Mouse (Mus musculus) testis, postnatal 14 days (tissue): ENCODE measurements at regions not wholly inside any gene's neighbourhood (a gene's known extent, or its start where the extent isn't known, plus 50 kb on each side); places are given as distances from the start of the nearest gene placed in this dataset.
"Not testable (repeated sequence)": the region's sequence is repeated elsewhere in the genome, so short reads cannot be mapped to it uniquely, and the experiment has no call there.

Experiments
- DNase-seq: peaks from one replicate; pipeline ENCODE4 v3.0.0; 2021; ENCODE audit warnings: low spot score

DNA sequence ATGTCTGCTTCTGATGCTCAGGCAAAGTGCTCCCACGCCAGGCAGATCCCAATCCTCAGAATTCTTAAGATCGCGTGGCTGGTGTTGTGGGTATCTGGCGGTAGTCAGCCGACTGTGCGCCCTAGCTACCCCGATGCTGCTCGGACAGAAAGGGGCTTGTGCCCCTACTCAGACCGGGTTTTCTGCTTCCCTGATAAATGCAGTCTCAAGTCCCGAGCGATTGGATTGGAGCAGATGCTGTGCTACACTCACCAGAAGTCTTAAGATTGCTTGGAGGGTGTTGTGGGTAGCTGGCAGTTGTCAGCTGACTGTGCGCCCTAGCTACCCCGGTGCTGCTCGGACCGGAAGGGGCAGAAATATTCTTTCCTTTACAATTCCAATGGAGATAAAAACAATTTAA, 99.3 kb downstream of the Gm7489 start:
- not testable (repeated sequence) for DNase-seq

DNA sequence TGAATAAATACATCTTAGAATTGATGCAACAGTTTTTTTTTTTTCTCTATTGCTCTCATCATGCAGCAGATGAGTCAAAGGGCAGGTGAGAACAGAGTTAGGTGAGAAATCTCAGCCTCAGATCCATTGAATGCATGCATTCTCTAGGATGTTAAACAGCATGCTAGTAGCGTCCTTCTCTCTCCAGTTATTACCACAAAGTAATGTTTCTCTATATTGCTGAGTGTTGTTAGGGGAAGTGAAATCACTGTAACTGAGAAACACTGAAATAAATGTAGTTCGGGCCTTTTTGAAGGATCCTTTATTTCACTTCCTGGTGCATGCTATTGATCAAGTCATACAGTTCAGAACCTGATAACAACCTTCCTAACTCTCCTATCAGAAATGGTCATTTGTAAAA, 105.2 kb downstream of the Gm7489 start:
- no peak for DNase-seq

GRCm38 (mm10) chr15:53995199-53995868, 110.6 kb downstream of the Gm7489 start:
- no peak for DNase-seq

DNA sequence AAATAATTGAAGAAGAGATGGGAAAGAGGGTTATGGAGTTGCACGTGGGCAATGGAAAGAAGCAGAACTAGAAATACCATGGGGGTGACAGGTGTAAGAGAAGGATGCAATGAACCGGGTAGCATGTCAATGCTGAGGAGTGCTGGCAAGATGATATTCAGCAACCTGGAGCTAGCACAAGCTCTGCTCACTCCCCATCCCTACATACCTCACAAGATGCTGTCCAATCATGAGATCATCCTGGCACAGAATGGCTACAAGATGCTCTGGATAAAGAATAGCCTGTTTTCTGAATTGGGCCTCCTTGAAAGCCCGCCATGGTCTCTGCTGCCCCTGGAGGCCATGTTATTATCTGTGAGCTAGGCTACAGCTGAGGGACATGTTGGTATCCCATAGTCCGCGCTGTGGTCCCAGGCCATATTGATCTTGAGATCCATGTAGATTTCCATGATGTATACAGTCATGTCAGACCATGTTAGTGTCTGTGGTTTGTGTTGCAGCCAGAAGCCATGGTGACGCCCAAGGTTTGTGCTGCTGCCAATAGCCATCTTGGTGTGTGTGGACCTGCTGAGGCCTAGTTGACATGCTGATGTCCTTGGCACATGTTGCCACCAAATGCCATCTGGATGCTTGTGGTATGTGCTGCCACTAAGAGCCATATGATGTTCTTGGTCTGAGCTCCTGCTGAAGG, 114.0 kb downstream of the Gm7489 start:
- DNase-seq: no peak

- no peak for DNase-seq
Measured at GRCm38 (mm10) chr15:54033756-54034155, 149.1 kb downstream of the Gm7489 start.

- no peak for DNase-seq
Measured at GRCm38 (mm10) chr15:54050711-54051110, 166.0 kb downstream of the Gm7489 start.

DNA sequence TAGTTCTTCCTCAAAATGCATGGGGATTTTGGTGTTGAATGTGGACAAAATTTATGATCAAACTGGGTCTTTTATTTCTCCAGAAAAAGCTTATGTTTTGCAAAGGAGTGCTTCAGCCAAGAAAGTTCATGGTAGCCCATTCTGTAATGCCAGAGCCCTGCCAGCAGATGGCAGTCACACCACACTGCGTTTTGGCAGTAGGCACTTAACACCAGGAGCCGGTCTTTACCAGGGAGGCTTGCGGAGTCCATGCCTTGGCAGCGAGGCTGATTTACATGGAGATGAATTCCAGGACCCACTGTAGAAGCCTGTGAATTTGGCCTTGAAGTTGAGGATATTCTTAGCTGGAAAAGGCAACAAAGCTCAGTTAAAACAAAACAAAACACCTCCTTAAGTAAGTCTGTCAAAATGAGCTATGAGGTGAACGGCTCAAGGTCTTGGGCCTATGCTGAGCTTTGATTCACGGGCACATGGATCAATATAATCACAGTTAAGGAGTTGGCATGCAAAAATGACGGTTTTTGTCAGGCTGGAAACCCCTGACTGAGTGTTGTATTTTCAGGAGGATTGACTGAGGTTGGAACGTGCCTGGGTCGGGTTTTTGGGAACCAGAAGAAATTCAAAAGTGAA, 185.4 kb downstream of the Gm7489 start:
- peak; percentile 60 for DNase-seq

DNA sequence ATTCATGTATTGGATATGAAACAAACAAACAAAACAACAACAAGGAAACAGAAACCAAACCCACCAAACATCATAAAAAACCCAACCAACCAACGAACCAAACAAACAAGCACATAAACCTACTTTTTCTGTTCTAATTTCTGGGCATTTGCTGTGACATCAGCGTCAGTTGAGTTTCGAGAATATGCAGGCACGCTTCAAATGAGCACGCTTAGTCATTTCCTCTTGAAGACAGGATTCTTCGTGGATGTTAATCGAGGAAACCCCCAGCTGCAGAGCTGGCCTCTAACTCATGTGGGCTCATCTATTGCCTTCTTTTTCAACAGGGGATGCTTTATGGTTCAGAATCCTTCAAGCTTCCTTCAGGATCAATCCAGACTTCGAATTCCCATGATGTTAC, 187.0 kb downstream of the Gm7489 start:
- no peak for DNase-seq

- no peak for DNase-seq
Measured at GRCm38 (mm10) chr15:54091301-54091700, 206.6 kb downstream of the Gm7489 start.

DNA sequence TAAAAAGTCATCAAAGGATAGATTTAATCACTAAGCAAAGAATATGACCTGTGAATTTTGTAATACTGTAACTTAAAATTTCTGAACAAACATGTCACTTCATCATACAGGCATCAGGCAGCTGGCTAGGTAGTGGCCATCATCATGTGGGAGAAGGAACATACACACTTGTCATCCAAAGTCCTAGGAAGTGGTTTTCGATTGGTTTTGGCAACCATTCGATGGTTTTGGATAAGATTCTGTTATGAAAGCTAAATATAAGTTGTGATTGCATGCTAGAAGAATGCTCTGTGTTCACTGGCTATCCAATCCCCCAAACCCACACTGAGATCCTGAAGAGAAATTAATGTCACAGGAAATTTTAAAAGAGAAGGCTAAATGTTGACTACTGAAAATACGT, 207.7 kb downstream of the Gm7489 start:
- no peak for DNase-seq

- DNase-seq: no peak
Measured at GRCm38 (mm10) chr15:54097498-54097897, 212.8 kb downstream of the Gm7489 start.

GRCm38 (mm10) chr15:54112406-54112805, 227.7 kb downstream of the Gm7489 start:
- DNase-seq: no peak

DNA sequence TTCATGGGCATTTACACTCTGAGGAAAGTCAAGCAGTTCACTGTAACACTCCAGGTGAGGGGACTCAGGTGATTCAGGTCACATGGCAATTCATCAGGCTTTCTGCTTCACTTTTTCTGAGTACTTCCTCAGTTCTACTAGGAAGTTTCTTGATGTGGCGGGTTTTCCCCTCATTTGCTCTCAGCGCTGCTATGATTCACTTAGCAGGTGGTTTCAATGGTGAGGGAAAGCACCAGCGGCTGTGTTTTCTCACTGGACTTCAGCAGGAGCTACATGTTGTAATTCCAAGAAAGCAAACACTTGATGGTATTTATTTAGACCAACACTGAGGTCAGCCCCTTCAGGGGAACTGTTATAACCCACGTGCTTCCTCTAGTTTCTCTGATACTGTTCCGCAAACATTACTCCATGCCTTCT, 229.4 kb downstream of the Gm7489 start:
- DNase-seq: no peak

GRCm38 (mm10) chr15:54117967-54118538, 233.3 kb downstream of the Gm7489 start:
- no peak for DNase-seq

- no peak for DNase-seq
Measured at GRCm38 (mm10) chr15:54120456-54120855, 235.8 kb downstream of the Gm7489 start.

- DNase-seq: no peak
Measured at GRCm38 (mm10) chr15:54164350-54164749, 279.6 kb downstream of the Gm7489 start.

DNA sequence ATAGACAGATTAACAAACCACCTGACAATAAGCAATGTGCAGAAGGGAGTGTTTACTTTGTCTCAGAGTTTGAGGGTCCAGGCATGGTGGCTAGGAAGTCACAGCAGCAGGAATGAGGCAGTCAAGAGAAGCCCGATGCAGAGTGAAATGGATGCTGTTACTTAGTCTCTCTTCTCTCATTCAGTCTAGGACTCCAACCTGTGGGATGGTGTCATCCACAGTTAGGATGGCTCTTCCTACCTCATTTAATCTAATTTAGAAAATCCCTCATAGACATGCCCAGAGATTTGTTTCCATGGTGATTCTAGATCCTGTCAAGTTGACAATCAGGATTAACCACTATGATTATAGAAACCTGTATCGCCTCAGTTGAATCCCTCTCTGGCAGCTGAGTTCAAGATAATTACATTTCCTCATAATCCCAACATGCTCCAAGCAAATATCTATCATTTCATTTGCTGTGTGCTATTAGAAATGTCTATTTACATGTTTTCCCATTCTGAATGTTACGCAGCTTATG, 283.2 kb downstream of the Gm7489 start:
- DNase-seq: no peak

DNA sequence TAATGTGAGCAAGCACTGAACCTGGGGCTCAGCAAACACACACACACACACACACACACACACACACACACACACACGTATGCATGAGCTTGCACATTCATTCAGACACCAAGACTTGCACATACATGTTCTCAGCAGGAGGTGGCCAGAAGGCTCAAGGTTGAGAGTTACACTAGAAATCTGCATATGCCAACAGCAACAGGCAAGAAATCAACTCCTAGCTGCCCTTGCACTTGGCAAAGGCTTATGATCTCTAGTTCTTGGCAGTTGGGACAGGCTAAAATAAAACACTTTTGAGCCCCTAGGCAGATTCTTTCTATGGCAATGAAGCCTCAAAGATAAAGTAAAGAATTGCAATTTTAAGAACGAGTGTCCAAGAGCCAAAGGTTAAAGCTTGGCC, 292.5 kb downstream of the Gm7489 start:
- DNase-seq: no peak

- no peak for DNase-seq
Measured at GRCm38 (mm10) chr15:54177791-54178190, 293.1 kb downstream of the Gm7489 start.
